Mouse (Mus musculus) spleen, adult 2 months (tissue): ENCODE measurements around the gene Kirrel3.

Experiments used
- CTCF ChIP-seq: fragments of 200-500 bp; IDR thresholded peaks from 2 replicates; pipeline ENCODE4 v1.5.1; 2011; ENCODE audit warnings: mild to moderate bottlenecking, inconsistent platforms; ENCODE audit not compliant: insufficient read depth, insufficient read length, insufficient replicate concordance; ENCODE audit errors: extremely low read depth
- POLR2A ChIP-seq: fragments of 200-500 bp; IDR thresholded peaks from 2 replicates; pipeline ENCODE4 v1.6.1; 2011; ENCODE audit warnings: low read depth, low read length, inconsistent platforms

- TF ChIP-seq POLR2A = no peak
- no peak for TF ChIP-seq CTCF
These were observed 452.4 kb downstream of the Kirrel3 start for GRCm38 (mm10) chr9:34938140-34938539.
